Mouse (Mus musculus) adrenal gland, adult (tissue): ENCODE results near the gene Tmub2.

Experiments used
- DNase-seq, 2 experiments: peaks; one replicate each; pipeline ENCODE4 v3.0.0; 2022 to 2023; ENCODE audit warnings: low spot score in 1 of 2; ENCODE audit not compliant: inconsistent age in 2 of 2

Tmub2 gene

DNA sequence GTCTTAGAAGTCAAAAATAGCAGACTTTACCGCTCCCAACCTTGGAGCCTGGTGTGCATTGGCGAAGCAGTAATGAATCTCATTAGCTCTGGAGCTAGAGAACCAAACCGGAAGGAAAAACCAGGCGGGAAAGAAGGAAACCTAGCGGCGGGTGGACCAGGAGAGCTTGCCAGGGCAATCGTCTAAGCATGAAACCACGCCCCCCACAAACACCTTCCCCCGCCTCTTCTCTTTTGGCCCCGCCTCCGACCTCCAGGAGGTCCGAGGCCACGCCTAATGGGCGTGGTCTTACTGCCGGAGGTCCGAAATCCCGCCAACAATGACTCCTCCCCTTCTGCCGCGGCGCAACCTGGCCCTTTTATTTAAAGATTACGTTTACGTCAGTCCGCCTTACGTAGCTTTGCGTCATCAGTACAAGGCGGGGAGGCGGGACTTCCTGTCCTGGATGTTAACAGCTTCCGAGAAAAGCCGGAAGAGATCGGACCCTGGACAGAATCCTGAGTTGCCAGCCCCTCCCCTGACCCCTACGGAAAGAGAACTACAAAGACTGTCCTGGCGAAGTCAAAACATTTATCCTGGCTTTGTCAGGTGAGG is at the start of gene Tmub2:
Tmub2 (plus strand) TSS at position 431 of the 594 bp plus-strand sequence.
- DNase-seq, result peak; percentile 98 to 99

DNA sequence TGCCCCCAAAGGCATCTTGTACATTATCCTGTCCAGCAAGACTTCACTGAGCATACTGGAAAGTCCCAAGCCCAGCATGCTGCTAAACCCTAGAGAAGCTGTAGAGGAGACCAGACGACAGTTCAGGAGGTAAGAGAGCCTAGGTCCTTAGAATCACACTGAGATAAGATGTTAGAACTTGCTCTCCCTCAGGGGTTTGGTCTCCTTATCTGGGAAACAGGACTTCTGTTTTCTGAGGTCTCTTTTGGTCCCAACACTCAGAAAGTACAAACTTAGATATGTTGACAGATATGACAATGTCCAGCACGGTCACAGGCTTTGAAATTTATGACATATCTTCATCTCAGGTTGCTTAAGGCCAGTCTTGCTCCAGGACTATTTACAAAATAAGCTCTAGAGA is 48.7 kb upstream of the Tmub2 start:
- DNase-seq, result no peak

GRCm38 (mm10) chr11:102240636-102241035 is 44.1 kb upstream of the Tmub2 start:
- no peak for DNase-seq

GRCm38 (mm10) chr11:102241246-102241645 is 43.5 kb upstream of the Tmub2 start:
- no peak for DNase-seq

DNA sequence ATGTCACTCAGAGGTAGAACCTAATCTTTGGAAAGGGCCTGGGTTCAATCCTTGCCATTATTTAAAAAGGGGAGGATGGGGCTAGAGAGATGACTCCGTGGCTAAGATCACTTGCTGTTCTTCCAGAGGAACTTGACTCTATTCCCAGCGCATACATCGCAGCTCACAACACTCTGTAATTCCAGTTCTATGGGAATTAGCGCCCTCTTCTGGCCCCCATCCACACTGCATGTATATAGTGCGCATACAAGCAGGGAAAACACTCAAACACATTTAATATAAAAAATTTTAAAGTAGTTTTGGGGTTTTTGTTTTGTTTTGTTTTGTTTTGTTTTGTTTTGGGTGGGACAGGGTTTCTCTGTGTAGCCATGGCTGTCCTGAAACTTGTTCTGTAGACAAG is 42.9 kb upstream of the Tmub2 start:
- DNase-seq, result no peak

- peak; percentile 91 to 96 for DNase-seq
These were observed 39.7 kb upstream of the Tmub2 start for GRCm38 (mm10) chr11:102244926-102245449.

DNA sequence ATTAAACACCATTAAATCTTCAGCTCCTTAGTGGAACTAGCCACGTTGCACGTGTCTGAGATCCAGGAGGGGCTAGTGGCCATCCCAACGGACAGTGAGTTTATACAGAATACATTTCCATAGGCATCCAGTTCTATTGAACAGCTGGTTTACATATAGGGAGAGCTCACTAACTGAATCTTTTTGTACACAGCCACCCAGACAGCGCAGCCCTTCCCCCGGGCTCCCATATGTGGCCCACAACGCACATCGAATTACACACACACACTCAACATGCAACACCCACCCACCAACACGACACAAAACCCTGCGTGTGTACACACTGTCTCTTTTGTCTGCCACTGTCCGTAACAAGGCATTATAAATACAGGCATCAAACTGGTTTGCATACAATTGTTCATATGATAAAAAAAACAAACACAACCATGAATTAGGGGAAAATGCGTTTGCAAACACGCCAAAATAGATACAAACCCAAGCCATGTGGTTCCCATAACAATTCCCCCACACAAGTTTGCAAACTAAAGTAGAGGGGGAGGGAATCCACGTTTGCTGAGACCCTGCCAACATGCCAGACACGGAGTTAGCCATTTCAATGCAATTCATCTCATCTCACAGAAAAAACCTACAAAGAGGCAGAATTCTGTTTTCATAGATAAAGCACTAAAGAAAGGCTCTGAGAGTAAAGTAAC is 39.0 kb upstream of the Tmub2 start:
- no peak for DNase-seq

- DNase-seq, result no peak
These were observed 38.5 kb upstream of the Tmub2 start for GRCm38 (mm10) chr11:102246273-102246635.

DNA sequence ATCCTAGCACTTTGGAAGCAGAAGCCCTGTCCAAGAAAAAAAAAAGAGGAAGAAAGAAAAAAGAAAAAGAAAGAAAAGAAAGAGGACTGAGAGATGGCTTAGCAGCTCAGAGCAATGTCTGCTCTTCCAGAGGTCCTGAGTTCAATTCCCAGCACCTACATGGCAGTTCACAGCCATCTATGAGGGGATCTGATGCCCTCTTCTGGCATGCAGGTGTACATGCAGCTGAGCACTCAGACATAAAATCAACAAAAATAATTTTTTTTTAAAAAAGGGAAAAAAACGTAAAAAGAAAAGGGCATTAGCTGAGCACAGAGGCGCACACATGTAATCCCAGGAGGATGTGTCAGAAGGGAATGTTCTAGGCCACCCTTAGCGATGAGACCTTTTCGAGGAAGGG is 37.9 kb upstream of the Tmub2 start:
- DNase-seq, result no peak

DNA sequence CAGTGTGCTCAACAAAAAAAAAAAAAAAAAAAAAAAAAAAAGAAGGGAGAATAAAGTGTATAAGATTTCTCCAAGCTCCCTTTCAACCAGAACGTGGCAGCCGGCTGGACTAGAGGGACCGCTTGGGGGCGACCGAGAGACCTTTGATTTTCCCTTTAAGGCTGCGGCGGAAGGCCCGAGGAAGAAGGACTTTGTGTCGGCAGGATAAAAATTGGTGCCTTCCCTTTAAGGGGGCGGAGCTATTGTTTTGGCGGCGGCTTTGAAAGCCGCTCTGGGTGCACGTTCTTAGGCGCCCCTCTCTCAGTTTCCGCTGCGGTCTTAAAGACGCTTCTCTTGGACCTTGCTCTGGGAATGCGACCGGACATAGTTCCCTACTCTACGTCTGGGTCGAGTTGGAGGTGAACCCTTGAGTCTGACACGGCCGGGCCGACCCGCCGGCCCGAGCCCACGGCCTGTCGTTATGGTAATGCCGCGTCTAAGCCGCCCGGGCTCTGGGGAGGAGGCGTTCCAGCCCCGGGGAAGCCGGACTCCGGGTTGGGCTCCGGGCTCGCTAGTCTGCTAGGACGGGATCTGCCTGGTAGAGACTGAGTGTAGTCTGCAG is 36.0 kb upstream of the Tmub2 start, which contains the start of gene BC030867:
BC030867 (plus strand) TSS at position 253 of the 601 bp plus-strand sequence.
- DNase-seq, result peak; percentile 90 to 97

- peak in 1 of 2 experiments; percentile 35 for DNase-seq
These were observed 35.2 kb upstream of the Tmub2 start for GRCm38 (mm10) chr11:102249351-102250090.

- DNase-seq, result no peak
These were observed 27.2 kb upstream of the Tmub2 start for GRCm38 (mm10) chr11:102257514-102257913.

- no peak for DNase-seq
These were observed 26.6 kb upstream of the Tmub2 start for GRCm38 (mm10) chr11:102258095-102258494.

DNA sequence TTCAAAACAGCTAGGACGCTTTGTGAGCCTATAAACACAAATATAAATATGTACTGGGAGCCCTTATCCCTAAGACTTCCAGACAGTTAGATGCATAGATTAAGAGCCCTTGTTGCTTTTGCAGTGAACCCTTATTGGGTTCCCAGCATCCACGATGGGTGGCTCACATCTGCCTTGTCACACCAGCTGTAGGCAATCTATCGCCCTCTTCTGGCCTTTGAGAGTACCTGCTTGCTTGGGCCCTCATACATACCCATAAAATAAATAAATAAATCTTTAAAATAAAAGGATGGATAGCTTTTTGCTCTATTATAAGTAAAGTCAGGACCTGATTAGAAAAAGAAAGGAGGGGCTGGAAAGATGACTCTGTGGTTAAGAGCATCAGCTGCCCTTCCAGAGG is 26.2 kb upstream of the Tmub2 start:
- no peak for DNase-seq

DNA sequence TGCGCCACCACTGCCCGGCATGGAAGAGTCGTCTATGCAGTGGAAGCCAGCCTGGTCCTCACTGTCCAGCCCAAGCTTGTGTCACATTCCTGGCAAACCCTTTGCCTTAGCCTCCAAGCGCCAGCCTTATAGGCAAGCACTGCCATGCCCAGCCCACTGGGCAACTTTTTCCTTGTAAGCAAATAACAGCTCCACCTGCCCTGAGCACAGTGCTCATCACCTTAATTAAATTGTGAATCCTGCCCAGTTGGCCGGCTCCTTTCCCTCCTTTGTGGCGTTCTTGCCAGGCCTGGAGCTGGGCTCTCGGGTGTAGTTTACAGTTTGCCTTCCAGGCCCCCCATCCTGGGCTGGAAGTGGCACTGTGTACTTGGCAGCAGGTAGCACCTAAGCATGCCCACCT is 21.5 kb upstream of the Tmub2 start:
- DNase-seq, result no peak

DNA sequence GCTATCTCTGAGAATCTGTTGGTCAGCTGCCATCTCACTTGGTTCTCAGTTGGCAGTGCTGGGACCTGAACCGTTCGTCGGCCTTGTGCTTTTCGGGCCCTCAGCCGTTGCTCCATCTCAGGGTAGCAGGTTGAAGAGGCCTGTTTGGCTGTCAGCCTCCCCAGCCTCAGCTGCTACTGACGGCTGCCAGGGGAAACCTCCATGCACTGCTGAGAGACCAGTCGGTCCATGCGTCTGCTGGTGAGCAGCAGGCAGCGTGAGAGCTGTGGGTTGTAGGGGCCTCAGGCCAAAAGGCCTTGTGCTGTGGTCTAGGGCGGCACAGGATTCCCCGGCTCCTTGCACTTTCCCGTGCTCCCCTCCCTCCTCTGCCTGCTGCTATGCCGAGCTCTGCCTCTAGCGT is 18.9 kb upstream of the Tmub2 start:
- no peak for DNase-seq

- DNase-seq, result no peak
These were observed 17.9 kb upstream of the Tmub2 start for GRCm38 (mm10) chr11:102266631-102267355.

DNA sequence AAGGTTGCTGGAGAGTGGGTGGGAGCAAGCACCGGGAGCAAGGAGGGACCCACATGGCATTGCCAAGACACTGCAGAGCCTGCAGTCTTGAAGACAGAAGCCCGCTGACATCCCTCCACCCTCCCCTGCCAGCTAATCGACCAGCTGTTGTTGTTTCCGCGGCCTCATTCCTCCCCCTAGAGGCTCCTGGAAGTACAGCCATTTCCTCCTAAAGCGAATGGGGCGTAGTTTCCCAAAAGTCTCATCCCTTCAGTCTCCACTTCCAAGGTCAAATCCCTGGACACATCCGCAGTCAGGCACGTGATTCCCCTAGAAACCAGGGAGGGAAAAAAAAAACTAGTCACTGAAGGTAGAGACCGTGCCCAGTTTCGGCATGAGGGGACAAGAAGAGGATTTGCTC is 17.3 kb upstream of the Tmub2 start:
- DNase-seq, result peak; percentile 81 to 91

GRCm38 (mm10) chr11:102268520-102269244 is 16.0 kb upstream of the Tmub2 start, which contains the start of gene Asb16:
Gene Asb16 (plus strand): TSS chr11:102268743.
- DNase-seq, result no peak

- DNase-seq, result peak; percentile 61 to 79
These were observed 8.3 kb upstream of the Tmub2 start for GRCm38 (mm10) chr11:102276411-102276915.
